Mouse (Mus musculus) spleen, adult 2 months (tissue): ENCODE results near the gene Sap18b. TPM values are rescaled to one million over a fixed set of nuclear protein-coding genes. Genes with fewer than 3 reads are reported as not detected.

Source experiments
- DNase-seq, 2 experiments: peaks; one replicate each; pipeline versions ENCODE4 v3.0.0 to v3.0.0-alpha.2; 2012 to 2021; ENCODE audit warnings: low spot score in 2 of 2, low read depth in 1 of 2
- H3K27ac ChIP-seq: fragments of 200-500 bp; 2 replicates; pipeline ENCODE4 v1.5.1; 2012; ENCODE audit warnings: low read length, inconsistent platforms; ENCODE audit not compliant: insufficient read depth
- H3K27me3 ChIP-seq: fragments of 200-500 bp; 2 replicates; pipeline ENCODE4 v1.6.1; 2012; ENCODE audit warnings: mild to moderate bottlenecking, moderate library complexity, low read length, inconsistent platforms; ENCODE audit not compliant: control insufficient read depth, insufficient read depth
- H3K36me3 ChIP-seq: fragments of 200-500 bp; 2 replicates; pipeline ENCODE4 v1.6.1; 2012; ENCODE audit warnings: mild to moderate bottlenecking, low read length, inconsistent platforms; ENCODE audit not compliant: control insufficient read depth, insufficient read depth
- H3K4me1 ChIP-seq: fragments of 200-500 bp; 2 replicates; pipeline ENCODE4 v1.6.1; 2011; ENCODE audit warnings: inconsistent platforms; ENCODE audit not compliant: control insufficient read depth, insufficient read depth, insufficient read length
- H3K4me3 ChIP-seq: fragments of 200-500 bp; 2 replicates; pipeline ENCODE4 v1.5.1; 2011; ENCODE audit warnings: mild to moderate bottlenecking, inconsistent platforms; ENCODE audit not compliant: insufficient read depth, insufficient read length; ENCODE audit errors: extremely low read depth
- CTCF ChIP-seq: fragments of 200-500 bp; IDR thresholded peaks from 2 replicates; pipeline ENCODE4 v1.5.1; 2011; ENCODE audit warnings: mild to moderate bottlenecking, inconsistent platforms; ENCODE audit not compliant: insufficient read depth, insufficient read length, insufficient replicate concordance; ENCODE audit errors: extremely low read depth
- POLR2A ChIP-seq: fragments of 200-500 bp; IDR thresholded peaks from 2 replicates; pipeline ENCODE4 v1.6.1; 2011; ENCODE audit warnings: low read depth, low read length, inconsistent platforms
- WGBS: fragments of 180-500 bp; shearing (Covaris S2); methylation state at CpG from one replicate; pipeline ENCODE4 v1.1.7; 2018; 5-methylcytosine and 5-hydroxymethylcytosine counted together
- polyA plus RNA-seq: library from polyadenylated mRNA; depleted of rRNA; stranded (reverse); fragments of >200 nt; gene quantifications from 2 replicates; pipeline ENCODE4 v1.2.3, GENCODE M21; 2012

Sap18b gene
- polyA plus RNA-seq, 1 experiment = 24.9 TPM

DNA sequence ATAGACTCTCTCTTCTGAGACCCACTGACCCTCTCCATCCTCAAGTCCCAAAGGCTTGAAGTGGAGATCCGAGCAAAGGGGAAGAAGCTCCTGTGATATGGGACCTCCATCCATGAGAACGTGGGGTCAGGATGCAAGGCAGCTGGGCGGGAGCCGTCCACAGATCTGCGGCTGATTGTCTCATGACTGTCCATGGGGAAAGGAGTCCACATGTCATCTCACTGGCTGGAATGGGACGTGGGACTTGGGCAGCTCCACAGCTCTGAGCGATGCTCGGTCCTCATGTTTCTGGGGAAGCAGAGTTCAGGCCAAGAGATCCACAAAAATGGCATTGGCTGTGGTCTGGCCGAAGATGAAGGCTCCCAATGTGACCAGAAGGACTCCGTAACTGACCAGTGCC lies 12.1 kb downstream of the Sap18b start:
- Histone ChIP-seq H3K36me3 (peaks cover 8% of the 10 kb centered on the region), H3K4me1 (no peaks in the 10 kb centered on the region), H3K27ac (no peak overlapping the region), H3K4me3 (no peak overlapping the region), H3K27me3 (no peaks in the 10 kb centered on the region)
- no peak for DNase-seq
- TF ChIP-seq CTCF (no peak), POLR2A (no peak)
- WGBS = 94% methylated on average over 10 of the region's 10 CpGs

DNA sequence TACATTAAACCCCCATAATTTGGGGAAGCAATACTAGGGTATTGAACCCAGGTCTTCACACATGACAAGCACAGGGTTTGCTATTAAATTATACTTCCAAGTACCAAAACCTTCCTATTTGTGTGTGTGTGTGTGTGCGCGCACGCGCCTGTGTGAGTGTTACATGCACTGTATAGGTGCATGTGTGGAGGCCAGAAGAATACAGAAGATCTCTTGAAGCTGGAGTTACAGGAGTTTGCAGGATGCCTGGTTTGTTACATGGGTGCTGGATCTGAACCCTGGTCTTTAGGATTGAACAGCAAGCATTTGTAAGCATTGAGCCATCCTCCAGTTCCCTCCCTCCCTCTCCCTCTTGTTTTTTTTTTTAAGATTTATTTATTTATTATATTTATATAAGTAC lies 14.1 kb downstream of the Sap18b start:
- DNase-seq = no peak
- H3K4me1 ChIP-seq = no peaks in the 10 kb centered on the region
- 98% methylated on average over 4 of the region's 4 CpGs for WGBS
- TF ChIP-seq POLR2A = no peak
- no peak for TF ChIP-seq CTCF
- H3K27me3 ChIP-seq = no peaks in the 10 kb centered on the region
- peaks cover 10% of the 10 kb centered on the region for H3K36me3 ChIP-seq
- no peak overlapping the region for H3K4me3 ChIP-seq
- H3K27ac ChIP-seq = no peak overlapping the region

DNA sequence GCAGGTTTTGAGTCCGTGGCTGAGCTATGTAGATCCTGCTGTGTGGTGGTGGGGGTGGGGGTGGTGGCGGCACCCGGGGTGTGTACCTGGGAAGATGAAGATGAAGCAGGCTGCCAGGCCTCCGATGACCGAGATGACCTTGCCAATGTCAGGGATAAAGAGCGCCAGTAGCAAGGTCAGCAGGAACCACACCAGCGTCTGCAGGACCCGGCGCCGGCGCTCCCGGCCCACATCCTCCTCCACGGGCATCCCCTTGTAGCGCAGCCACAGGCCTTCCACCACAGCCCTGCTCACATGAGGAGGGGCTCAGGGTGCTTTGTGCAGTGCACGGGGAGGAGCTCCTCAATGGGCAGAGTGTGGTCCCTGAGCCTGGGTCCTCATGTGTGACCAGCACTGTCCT lies 16.3 kb downstream of the Sap18b start:
- H3K27ac ChIP-seq = no peak overlapping the region
- H3K36me3 ChIP-seq = peaks cover 12% of the 10 kb centered on the region
- H3K4me3 ChIP-seq = no peak overlapping the region
- TF ChIP-seq CTCF (no peak), POLR2A (no peak)
- DNase-seq = no peak
- H3K4me1 ChIP-seq = no peaks in the 10 kb centered on the region
- H3K27me3 ChIP-seq = no peaks in the 10 kb centered on the region
- WGBS = 96% methylated on average over 15 of the region's 15 CpGs

DNA sequence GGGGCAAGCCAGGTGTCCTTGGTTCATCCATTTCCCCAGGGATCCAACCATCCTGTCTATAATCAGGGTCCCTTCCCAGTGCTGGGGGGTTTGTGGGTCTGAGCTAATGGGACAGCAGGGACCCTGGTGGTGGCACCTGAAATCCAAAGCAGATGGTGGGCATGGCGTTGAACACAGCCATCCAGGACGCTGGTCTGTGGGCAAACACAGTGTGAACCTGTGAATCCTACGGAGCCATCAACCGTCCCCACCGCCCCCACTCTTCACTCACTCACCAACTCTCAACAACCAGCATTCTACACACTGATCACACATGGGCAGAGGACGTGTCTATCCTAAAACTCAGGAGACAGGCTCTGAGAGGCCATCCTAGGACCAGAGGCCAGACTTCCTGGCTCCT lies 18.8 kb downstream of the Sap18b start:
- TF ChIP-seq CTCF = no peak
- TF ChIP-seq POLR2A = no peak
- Histone ChIP-seq H3K36me3 (peaks cover 9% of the 10 kb centered on the region), H3K4me1 (no peaks in the 10 kb centered on the region), H3K27me3 (no peaks in the 10 kb centered on the region), H3K4me3 (no peak overlapping the region), H3K27ac (no peak overlapping the region)
- DNase-seq = no peak
- 87% methylated on average over 6 of the region's 6 CpGs for WGBS

DNA sequence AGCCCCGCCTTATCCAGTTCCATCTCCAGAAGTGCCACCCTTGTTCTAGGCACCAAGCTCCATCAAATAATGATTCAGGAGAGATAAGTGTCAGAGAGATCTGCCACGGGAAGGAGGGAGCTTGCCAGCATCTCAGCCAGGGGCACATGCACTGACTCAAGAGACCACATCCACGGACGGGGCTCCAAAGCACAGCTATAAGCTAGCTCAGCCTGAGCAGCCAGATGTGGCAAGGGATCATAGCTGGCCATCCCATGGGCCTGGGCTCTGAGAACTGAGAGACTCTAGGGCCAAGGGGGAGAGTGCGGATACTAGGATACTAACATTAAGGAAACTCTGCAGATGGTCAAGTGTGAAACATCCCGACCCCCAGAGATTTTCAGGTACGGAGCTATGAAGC lies 19.9 kb downstream of the Sap18b start:
- Histone ChIP-seq H3K4me3 (no peak overlapping the region), H3K36me3 (peaks cover 9% of the 10 kb centered on the region), H3K27me3 (no peaks in the 10 kb centered on the region), H3K27ac (no peak overlapping the region), H3K4me1 (no peaks in the 10 kb centered on the region)
- 93% methylated on average over 7 of the region's 7 CpGs for WGBS
- TF ChIP-seq CTCF (no peak), POLR2A (no peak)
- no peak for DNase-seq

DNA sequence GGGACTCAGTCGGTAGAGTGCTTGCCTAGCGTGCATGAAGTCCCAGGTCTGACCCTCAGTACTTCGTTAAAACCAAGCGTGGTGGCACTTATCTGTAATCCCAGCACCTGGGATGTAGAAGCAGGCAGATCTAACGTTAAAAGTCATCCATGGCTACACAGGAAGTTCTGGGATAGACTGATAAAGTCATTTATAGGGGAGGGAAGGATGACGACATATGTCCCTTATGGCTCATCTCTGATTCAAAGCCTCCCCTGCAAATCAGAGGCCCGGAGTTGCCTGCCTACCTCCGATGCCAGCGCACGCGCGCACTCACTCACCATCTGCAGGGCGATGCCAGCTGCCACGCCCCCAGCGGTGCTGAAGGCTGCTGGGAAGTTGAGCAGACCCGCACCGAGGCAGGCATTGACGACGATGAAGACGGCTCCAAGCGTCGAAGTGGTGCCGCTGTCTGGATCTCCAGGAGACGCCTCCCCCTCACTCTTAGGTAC lies 23.0 kb downstream of the Sap18b start:
- no peaks in the 10 kb centered on the region for H3K27me3 ChIP-seq
- H3K36me3 ChIP-seq = peaks cover 5% of the 10 kb centered on the region
- peaks cover 6% of the 10 kb centered on the region; the same call in 1 of the 2 replicates for H3K4me1 ChIP-seq
- TF ChIP-seq POLR2A (no peak), CTCF (no peak)
- no peak overlapping the region for H3K27ac ChIP-seq
- WGBS = 84% methylated on average over 24 of the region's 24 CpGs
- DNase-seq = no peak
- no peak overlapping the region for H3K4me3 ChIP-seq

DNA sequence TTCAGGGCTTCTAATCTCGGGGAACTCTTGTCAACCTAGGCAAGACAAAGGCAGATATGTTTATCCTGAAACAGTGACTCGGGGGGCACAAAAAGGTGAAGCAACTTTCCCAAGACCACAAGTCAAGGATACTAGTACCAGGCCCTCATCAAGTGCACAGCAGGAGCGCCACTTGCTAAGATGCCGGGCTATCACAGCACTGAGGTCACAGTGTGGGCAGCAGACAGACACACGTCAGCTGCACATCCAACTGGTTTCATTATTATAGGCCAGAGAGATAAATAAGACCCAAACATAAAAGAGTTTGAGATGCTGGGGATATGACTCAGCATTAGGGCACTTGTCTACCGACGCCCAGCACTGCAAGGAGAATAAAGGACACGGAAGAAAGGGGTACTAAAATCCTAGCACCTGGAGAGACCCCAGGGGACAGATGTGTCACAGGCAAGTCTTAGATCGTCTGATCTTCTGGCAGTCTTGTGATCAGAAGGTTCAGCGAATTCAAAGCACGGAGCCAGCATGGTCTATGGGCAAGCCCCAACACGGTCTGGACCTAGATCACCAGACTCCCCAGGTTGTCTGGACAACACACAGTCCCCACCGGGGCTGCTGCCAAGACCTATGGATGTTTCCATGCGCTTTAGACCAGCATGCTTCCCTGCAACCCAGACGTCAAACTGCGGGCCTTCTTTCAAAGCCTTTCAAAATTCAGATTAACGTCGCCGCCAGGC lies 23.8 kb downstream of the Sap18b start:
- Histone ChIP-seq H3K4me3 (no peak overlapping the region), H3K27ac (no peak overlapping the region), H3K27me3 (no peaks in the 10 kb centered on the region), H3K4me1 (peaks cover 6% of the 10 kb centered on the region; the same call in 1 of the 2 replicates), H3K36me3 (peaks cover 3% of the 10 kb centered on the region)
- TF ChIP-seq POLR2A (no peak), CTCF (no peak)
- no peak for DNase-seq
- WGBS = 94% methylated on average over 19 of the region's 19 CpGs
